Mouse (Mus musculus) subcutaneous adipose tissue, adult 2 months (tissue): ENCODE measurements around the gene Cnpy2. TPM values are rescaled to one million over a fixed set of nuclear protein-coding genes. Genes with fewer than 3 reads are reported as not detected.

Source experiments
- polyA plus RNA-seq: library from polyadenylated mRNA; depleted of rRNA; stranded (reverse); fragments of >200 nt; gene quantifications from 2 replicates; pipeline ENCODE4 v1.2.3, GENCODE M21; 2012; ENCODE audit warnings: low replicate concordance; rRNA removed

The Cnpy2 gene
- 75.9 and 121 TPM in 2 replicates for polyA plus RNA-seq

GRCm38 (mm10) chr10:128322141-128323108, at the start of gene Cnpy2:
Gene Cnpy2 (plus strand): TSS chr10:128322459.

GRCm38 (mm10) chr10:128298702-128299171, 23.5 kb upstream of the Cnpy2 start, which contains the start of gene Il23a:
Gene Il23a (minus strand): TSS chr10:128298752.

DNA sequence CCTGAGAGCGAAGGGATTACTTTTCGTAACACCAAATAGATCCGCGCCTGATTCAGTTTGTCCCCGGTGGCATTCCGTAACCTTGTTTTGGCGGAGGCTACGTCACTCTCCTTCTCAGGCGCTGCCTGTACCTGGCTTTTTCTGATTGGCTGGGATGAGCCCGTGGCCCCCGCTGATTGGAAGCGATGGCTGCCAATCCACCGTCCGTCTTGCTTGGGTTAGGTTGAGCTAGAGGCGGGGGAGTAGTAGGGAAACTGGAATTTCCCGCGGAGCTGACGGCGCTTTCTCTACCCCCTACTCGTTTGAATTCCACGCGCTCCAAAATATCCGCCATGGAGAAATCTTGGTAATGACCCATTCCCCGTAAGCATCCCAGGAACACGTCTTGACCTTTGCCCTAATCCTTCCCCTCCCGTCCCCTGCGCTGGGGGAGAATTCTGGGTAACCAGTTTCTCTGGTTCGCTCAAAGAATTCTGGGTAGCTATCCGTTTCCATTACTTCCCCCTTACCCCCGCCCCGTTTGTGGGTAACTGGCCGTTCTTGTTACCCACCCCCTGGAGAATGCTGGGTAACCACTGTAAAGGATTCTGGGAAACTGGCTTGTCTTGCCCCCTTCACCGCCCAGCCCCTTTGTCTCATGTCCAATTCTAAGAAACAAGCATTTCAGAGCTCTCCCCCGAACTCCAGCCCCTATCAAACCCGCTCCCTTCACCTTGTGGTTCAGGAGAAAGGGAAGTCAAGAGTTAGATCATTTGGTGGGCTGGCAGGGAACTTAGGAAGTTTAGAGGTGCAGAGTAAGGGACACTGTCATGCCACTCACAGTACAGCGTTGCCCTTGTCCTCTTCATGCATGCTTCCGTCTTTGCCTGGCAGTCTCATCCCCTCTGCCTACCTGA, 18.9 kb upstream of the Cnpy2 start, which contains the start of gene Pan2:
Gene Pan2, plus strand, starts transcription at position 210 of the 896 bp plus-strand sequence.

DNA sequence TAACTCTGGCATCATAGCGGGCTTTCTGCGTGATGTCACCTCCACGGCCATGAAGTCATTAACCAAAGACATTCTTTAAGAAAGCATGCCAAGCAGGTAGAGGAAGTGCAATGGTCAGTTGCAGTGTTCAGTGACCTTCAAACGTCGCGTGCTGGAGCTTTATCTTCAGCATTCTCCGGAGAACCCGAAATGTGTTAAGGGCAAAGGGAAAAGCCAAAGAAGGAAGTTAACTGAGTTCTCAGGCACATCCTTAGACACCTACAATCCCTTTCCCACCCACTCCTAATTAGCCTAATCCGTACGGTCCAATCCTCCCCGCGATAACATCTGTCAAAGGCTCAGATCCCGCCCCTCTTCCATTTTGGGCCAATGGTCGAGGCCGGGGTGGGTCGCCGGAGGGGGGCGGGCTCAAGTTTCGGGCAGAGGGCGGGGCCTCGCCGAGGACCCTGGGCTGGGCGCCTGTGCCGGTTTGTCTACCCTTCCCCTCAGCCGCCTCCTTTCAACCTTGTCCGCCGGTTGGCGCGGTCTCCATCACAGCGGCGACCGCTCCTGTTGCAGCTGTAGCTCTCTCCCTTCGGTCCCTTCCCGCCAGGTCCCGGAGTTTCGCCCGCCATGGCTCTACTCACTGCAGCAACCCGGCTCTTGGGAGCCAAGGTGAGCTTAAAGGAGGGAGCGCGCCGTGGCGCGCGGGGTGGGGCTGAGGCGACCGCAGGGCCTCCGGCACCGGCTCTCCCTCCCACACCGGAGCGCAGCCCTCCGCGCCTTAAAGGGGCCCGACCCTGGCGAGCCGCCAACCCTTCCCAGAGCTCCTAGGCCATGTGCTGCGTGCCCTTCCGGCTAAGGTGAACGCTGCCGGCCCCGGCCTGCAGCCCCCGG, 15.3 kb downstream of the Cnpy2 start, which contains the start of gene Cs:
Gene Cs, plus strand, starts transcription at position 429 of the 876 bp plus-strand sequence.

DNA sequence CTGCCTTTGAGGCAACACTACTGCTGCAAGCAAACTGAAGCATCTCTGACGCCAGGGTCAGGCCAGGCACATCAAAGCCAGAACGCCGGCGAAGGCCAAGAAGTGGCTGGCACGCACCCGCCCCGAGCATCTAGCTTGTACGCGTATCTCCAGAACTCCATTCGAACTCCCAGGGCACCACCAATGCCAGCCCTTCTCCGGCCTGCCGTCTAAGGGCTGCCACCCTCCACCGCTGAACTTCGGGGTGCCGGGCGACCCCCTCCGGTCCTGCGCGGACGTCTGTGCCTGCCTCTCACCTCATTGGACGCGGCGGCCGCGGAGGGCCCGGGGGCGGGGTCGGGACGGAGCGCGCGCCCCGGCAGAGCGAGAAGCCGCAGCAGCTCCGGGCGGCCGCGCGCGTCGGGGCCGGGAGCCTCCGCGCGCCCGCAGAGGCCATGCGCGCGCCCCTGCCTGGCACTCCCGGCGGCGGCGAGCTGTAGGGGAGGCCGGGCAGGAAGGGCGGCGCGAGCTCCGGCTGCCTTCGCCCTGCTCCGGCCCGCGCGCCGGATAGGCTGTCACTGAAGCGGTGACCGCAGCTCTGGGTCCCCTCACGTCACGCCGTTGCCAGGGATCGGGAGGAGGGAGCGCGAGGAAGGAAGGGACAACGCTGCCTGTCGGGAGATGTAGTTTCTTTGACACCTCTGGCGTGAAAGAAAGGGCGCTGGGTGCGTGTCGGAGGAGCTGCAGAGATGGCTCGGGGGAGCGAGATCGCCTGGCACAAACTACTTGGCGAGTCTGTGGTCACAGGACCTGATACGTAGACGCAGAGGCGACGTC, 46.4 kb downstream of the Cnpy2 start, which contains the start of gene Coq10a:
Gene Coq10a, minus strand, starts transcription at position 596 of the 816 bp plus-strand sequence.

GRCm38 (mm10) chr10:128376455-128377211, 54.4 kb downstream of the Cnpy2 start, which contains the start of gene Ankrd52:
Gene Ankrd52 (plus strand): TSS chr10:128377115.

Other genes with a start within 250 kb of the Cnpy2 start
- 3,191 and 5,020 TPM in 2 replicates for gene Atp5b, start 239.2 kb upstream of the Cnpy2 start, polyA plus RNA-seq
- 30.0 and 38.7 TPM in 2 replicates for gene Baz2a, start 230.9 kb upstream of the Cnpy2 start, polyA plus RNA-seq
- gene Rbms2, start 142.2 kb upstream of the Cnpy2 start, polyA plus RNA-seq = 179 and 228 TPM in 2 replicates
- gene Gls2, start 128.0 kb upstream of the Cnpy2 start, polyA plus RNA-seq = 0.66 and 2.3 TPM in 2 replicates
- 12.9 and 17.8 TPM in 2 replicates for gene Spryd4, start 110.7 kb upstream of the Cnpy2 start, polyA plus RNA-seq
- not detected in 2 replicates for gene Mip, start 96.6 kb upstream of the Cnpy2 start, polyA plus RNA-seq
- 8.3 and 9.1 TPM in 2 replicates for gene Timeless, start 90.4 kb upstream of the Cnpy2 start, polyA plus RNA-seq
- gene Apon, start 68.4 kb upstream of the Cnpy2 start, polyA plus RNA-seq = 0.20 and 0.22 TPM in 2 replicates
- 0.09 and 0.77 TPM in 2 replicates for gene Apof, start 53.8 kb upstream of the Cnpy2 start, polyA plus RNA-seq
- gene Stat2, start 51.9 kb upstream of the Cnpy2 start, polyA plus RNA-seq = 29.1 and 44.5 TPM in 2 replicates
- gene Il23a, start 23.7 kb upstream of the Cnpy2 start, polyA plus RNA-seq = not detected in 2 replicates
- 22.6 and 30.2 TPM in 2 replicates for gene Pan2, start 19.1 kb upstream of the Cnpy2 start, polyA plus RNA-seq
- gene Cs, start 15.3 kb downstream of the Cnpy2 start, polyA plus RNA-seq = 436 and 554 TPM in 2 replicates
- 65.7 and 66.7 TPM in 2 replicates for gene Coq10a, start 46.5 kb downstream of the Cnpy2 start, polyA plus RNA-seq
- gene Ankrd52, start 54.7 kb downstream of the Cnpy2 start, polyA plus RNA-seq = 34.1 and 47.9 TPM in 2 replicates
- not detected in 2 replicates for gene Slc39a5, start 78.8 kb downstream of the Cnpy2 start, polyA plus RNA-seq
- 32.5 and 44.3 TPM in 2 replicates for gene Nabp2, start 89.0 kb downstream of the Cnpy2 start, polyA plus RNA-seq
- gene Rnf41, start 89.2 kb downstream of the Cnpy2 start, polyA plus RNA-seq = 30.7 and 33.1 TPM in 2 replicates
- 130 and 132 TPM in 2 replicates for gene Smarcc2, start 136.8 kb downstream of the Cnpy2 start, polyA plus RNA-seq
- gene Myl6, start 171.7 kb downstream of the Cnpy2 start, polyA plus RNA-seq = 1,396 and 2,043 TPM in 2 replicates
- gene Myl6b, start 176.2 kb downstream of the Cnpy2 start, polyA plus RNA-seq = 7.8 and 14.7 TPM in 2 replicates
- 154 and 249 TPM in 2 replicates for gene Esyt1, start 203.4 kb downstream of the Cnpy2 start, polyA plus RNA-seq
- gene Zc3h10, start 225.3 kb downstream of the Cnpy2 start, polyA plus RNA-seq = 8.9 and 14.0 TPM in 2 replicates
- gene Rpl41, start 226.8 kb downstream of the Cnpy2 start, polyA plus RNA-seq = 1,421 and 2,770 TPM in 2 replicates
- 20.3 and 36.9 TPM in 2 replicates for gene Pa2g4, start 243.5 kb downstream of the Cnpy2 start, polyA plus RNA-seq